Mouse (Mus musculus): Measurements from ENCODE around the gene Apobec1. TPM values are rescaled to one million over a fixed set of nuclear protein-coding genes. Genes with fewer than 3 reads are reported as not detected.

Gene Apobec1
- polyA plus RNA-seq, 1 experiment, result 0.23 TPM

- no peak for TF ChIP-seq GATA1 (IDR thresholded peaks at IDR 0.05; ENCODE audit: low read length)
Measured at GRCm38 (mm10) chr6:122544672-122545071, 57.6 kb downstream of the Apobec1 start.

- TF ChIP-seq GATA1 (IDR thresholded peaks at IDR 0.05; ENCODE audit: low read length), result no peak
Measured at GRCm38 (mm10) chr6:122543574-122543973, 58.7 kb downstream of the Apobec1 start.

GRCm38 (mm10) chr6:122539564-122539963 lies 62.7 kb downstream of the Apobec1 start:
- no peak for TF ChIP-seq GATA1 (IDR thresholded peaks at IDR 0.05; ENCODE audit: low read length)

GRCm38 (mm10) chr6:122534032-122534431 lies 68.2 kb downstream of the Apobec1 start:
- no peak for TF ChIP-seq GATA1 (IDR thresholded peaks at IDR 0.05; ENCODE audit: low read length)

GRCm38 (mm10) chr6:122532883-122533302 lies 69.4 kb downstream of the Apobec1 start:
- no peak for TF ChIP-seq GATA1 (IDR thresholded peaks at IDR 0.05; ENCODE audit: low read length)

- no peak for TF ChIP-seq GATA1 (IDR thresholded peaks at IDR 0.05; ENCODE audit: low read length)
Measured at GRCm38 (mm10) chr6:122531466-122532174, 70.6 kb downstream of the Apobec1 start.

GRCm38 (mm10) chr6:122528136-122528535 lies 74.1 kb downstream of the Apobec1 start:
- TF ChIP-seq GATA1 (IDR thresholded peaks at IDR 0.05; ENCODE audit: low read length), result no peak

Other genes starting within 250 kb of the Apobec1 start
- 0.02 TPM in 1 of 2 replicates, not detected in the other for gene Rimklb, start 103.7 kb downstream of the Apobec1 start, polyA plus RNA-seq (2012)
- not detected in 2 replicates for gene Mfap5, start 96.6 kb downstream of the Apobec1 start, polyA plus RNA-seq (2012)
- gene Aicda, start 48.6 kb downstream of the Apobec1 start, polyA plus RNA-seq (2012), result not detected in 2 replicates
- not detected in 2 replicates for gene Gdf3, start 7.6 kb upstream of the Apobec1 start, polyA plus RNA-seq (2012)
- gene Dppa3, start 24.0 kb upstream of the Apobec1 start, polyA plus RNA-seq (2012), result not detected in 2 replicates
- gene Nanog, start 105.0 kb upstream of the Apobec1 start, polyA plus RNA-seq (2012), result not detected in 2 replicates
- gene Slc2a3, start 199.2 kb upstream of the Apobec1 start, polyA plus RNA-seq (2012), result 34.8 and 40.7 TPM in 2 replicates
- 14.9 and 18.7 TPM in 2 replicates for gene Foxj2, start 217.5 kb upstream of the Apobec1 start, polyA plus RNA-seq (2012)

All from G1E-ER4 (cell line).